Mouse (Mus musculus): Measurements from ENCODE around the gene Gm3448.
"Not testable (repeated sequence)": the region's sequence is repeated elsewhere in the genome, so short reads cannot be mapped to it uniquely, and the experiment has no call there.

DNA sequence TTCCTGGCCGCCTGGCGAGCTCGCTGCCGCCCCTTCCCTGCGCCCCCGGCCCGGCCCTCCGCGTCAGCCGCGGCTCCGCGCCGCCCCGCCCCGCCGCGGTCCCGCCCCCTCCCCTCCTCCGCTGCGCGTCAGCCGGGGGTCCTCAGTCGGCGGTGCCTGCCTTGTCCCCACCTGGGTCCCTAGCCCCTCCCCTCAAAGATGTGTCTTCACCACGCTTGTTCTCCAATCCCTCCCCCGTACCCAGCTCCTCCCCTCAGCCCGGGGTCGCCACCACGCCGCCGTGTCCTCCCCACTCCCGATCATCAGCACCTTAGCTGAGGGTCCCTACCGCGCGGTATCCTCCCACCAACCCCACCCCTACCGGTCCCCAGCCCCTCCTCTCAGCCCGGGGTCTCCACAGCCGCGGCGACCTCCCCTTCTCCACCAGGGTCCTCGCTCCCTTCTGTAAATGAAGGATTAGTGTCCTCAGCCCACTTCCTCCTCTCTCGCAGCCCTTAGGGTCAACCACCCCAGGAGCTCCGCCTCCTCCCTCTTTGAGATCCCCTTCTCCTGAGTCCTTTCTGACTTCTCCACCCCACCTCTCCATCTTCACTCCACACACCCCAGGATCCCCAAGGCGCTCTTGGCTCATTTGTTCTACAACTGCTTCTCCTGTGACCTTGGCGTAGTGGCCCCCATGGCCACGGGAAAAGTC lies 48.1 kb downstream of the Gm3448 start:
- TF ChIP-seq CTCF, EP300 (IDR thresholded peaks at IDR 0.05; ENCODE audit: low read depth): not testable (repeated sequence)

Data from heart, postnatal 0 days (tissue).